Mouse (Mus musculus) cerebellum, adult 2 months (tissue): ENCODE data around the gene Cenpc1.

ENCODE experiments used
- CTCF ChIP-seq: fragments of 200-500 bp; IDR thresholded peaks from 2 replicates; pipeline ENCODE4 v1.5.1; 2011; ENCODE audit warnings: low read depth, mild to moderate bottlenecking, control low read depth, low read length, moderate library complexity, borderline replicate concordance; ENCODE audit not compliant: insufficient read depth
- POLR2A ChIP-seq: fragments of 200-500 bp; IDR thresholded peaks from 2 replicates; pipeline ENCODE4 v1.6.1; 2011; ENCODE audit warnings: low read length, control low read depth, borderline replicate concordance; ENCODE audit not compliant: insufficient read depth

- TF ChIP-seq CTCF = no peak
- 0 out of 2 replicates have a peak, but pooled peaks have one; percentile 13 for TF ChIP-seq POLR2A
These were observed at the start of gene Cenpc1 for GRCm38 (mm10) chr5:86065101-86065875.
